Mouse (Mus musculus) MEL (cell line): ENCODE measurements around the gene Pgc. TPM values are rescaled to one million over a fixed set of nuclear protein-coding genes. Genes with fewer than 3 reads are reported as not detected.

ENCODE experiments used
- DNase-seq: peaks from one replicate; pipeline ENCODE4 v3.0.0; 2011; ENCODE audit warnings: low read depth, low spot score
- H3K27ac ChIP-seq: 2 replicates; pipeline ENCODE4 v1.5.1; 2012; ENCODE audit warnings: low read depth, mild to moderate bottlenecking, control low read depth, low read length, moderate library complexity; ENCODE audit not compliant: control insufficient read depth
- H3K27me3 ChIP-seq, 2 experiments: fragments of 150-350 bp in 1 of 2; sonication (generic) in 1 of 2; 2 replicates each; pipeline ENCODE4 v1.6.1; 2012; ENCODE audit warnings: low read length in 2 of 2, mild to moderate bottlenecking in 2 of 2, improper control_type of control experiment in 1 of 2, moderate library complexity in 1 of 2; ENCODE audit not compliant: insufficient read depth in 2 of 2, control insufficient read depth in 1 of 2
- H3K36me3 ChIP-seq, 2 experiments: 2 replicates each; pipeline ENCODE4 v1.6.1; 2012 to 2014; ENCODE audit warnings: low read length in 2 of 2, improper control_type of control experiment in 1 of 2, inconsistent platforms in 1 of 2, mild to moderate bottlenecking in 1 of 2; ENCODE audit not compliant: insufficient read depth in 2 of 2, control insufficient read depth in 1 of 2
- H3K4me1 ChIP-seq, 2 experiments: fragments of 150-350 bp in 1 of 2; sonication (generic) in 1 of 2; 2 replicates each; pipeline ENCODE4 v1.6.1; 2012; ENCODE audit warnings: low read length in 2 of 2, improper control_type of control experiment in 1 of 2, mild to moderate bottlenecking in 1 of 2; ENCODE audit not compliant: insufficient read depth in 2 of 2, control insufficient read depth in 1 of 2
- H3K4me3 ChIP-seq, 2 experiments: fragments of 150-350 bp in 1 of 2; sonication (generic) in 1 of 2; 2 replicates each; pipeline ENCODE4 v1.5.1; 2012; ENCODE audit warnings: low read depth in 2 of 2, low read length in 2 of 2, mild to moderate bottlenecking in 2 of 2, moderate library complexity in 2 of 2, control low read depth in 1 of 2, improper control_type of control experiment in 1 of 2; ENCODE audit not compliant: control insufficient read depth in 1 of 2, insufficient read depth in 1 of 2
- H3K79me2 ChIP-seq: 2 replicates; pipeline ENCODE4 v1.6.1; 2012; ENCODE audit warnings: mild to moderate bottlenecking, low read length, moderate library complexity; ENCODE audit not compliant: control insufficient read depth, poor library complexity, insufficient read depth
- H3K9ac ChIP-seq: 2 replicates; pipeline ENCODE4 v1.6.1; 2012; ENCODE audit warnings: low read depth, mild to moderate bottlenecking, control low read depth, low read length, moderate library complexity; ENCODE audit not compliant: control insufficient read depth, poor library complexity, severe bottlenecking
- H3K9me3 ChIP-seq: fragments of 150-350 bp; sonication (generic); replicated peaks from 2 replicates; pipeline ENCODE4 v1.6.1; 2012; ENCODE audit warnings: mild to moderate bottlenecking, low read length, improper control_type of control experiment, moderate library complexity; ENCODE audit not compliant: insufficient read depth
- CHD2 ChIP-seq: IDR thresholded peaks from 2 replicates; pipeline ENCODE4 v1.6.1; 2011; ENCODE audit warnings: low read length, improper control_type of control experiment
- CTCF ChIP-seq, 3 experiments: IDR thresholded peaks in 2 of 3; conservative IDR thresholded peaks in 1 of 3; 2 replicates each; pipeline ENCODE4 v1.5.1; 2011 to 2012; ENCODE audit warnings: low read length in 3 of 3, low read depth in 2 of 3, mild to moderate bottlenecking in 2 of 3, improper control_type of control experiment in 1 of 3, inconsistent platforms in 1 of 3, mixed read lengths in 1 of 3, moderate library complexity in 1 of 3; ENCODE audit not compliant: control insufficient read depth in 1 of 3, insufficient read depth in 1 of 3, poor library complexity in 1 of 3, severe bottlenecking in 1 of 3
- E2F4 ChIP-seq: IDR thresholded peaks from 2 replicates; pipeline ENCODE4 v1.6.1; 2011; ENCODE audit warnings: low read depth, low read length, improper control_type of control experiment, borderline replicate concordance
- ELF1 ChIP-seq: IDR thresholded peaks from 2 replicates; pipeline ENCODE4 v1.6.1; 2014; ENCODE audit warnings: low read depth, mild to moderate bottlenecking, inconsistent platforms, low read length, improper control_type of control experiment, moderate library complexity
- EP300 ChIP-seq, 2 experiments: IDR thresholded peaks; 2 replicates each; pipeline ENCODE4 v1.6.1; 2011; ENCODE audit warnings: improper control_type of control experiment in 2 of 2, low read length in 2 of 2, low read depth in 1 of 2, mild to moderate bottlenecking in 1 of 2
- ETS1 ChIP-seq: IDR thresholded peaks from 2 replicates; pipeline ENCODE4 v1.6.1; 2012; ENCODE audit warnings: low read depth, mild to moderate bottlenecking, inconsistent platforms, low read length, improper control_type of control experiment, moderate library complexity
- MAFK ChIP-seq: IDR thresholded peaks from 2 replicates; pipeline ENCODE4 v1.6.1; 2011; ENCODE audit warnings: low read depth, mild to moderate bottlenecking, low read length, improper control_type of control experiment, borderline replicate concordance
- MXI1 ChIP-seq: IDR thresholded peaks from 2 replicates; pipeline ENCODE4 v1.6.1; 2011; ENCODE audit warnings: mild to moderate bottlenecking, low read depth, low read length, improper control_type of control experiment
- MYB ChIP-seq: IDR thresholded peaks from 2 replicates; pipeline ENCODE4 v1.6.1; 2011; ENCODE audit warnings: mild to moderate bottlenecking, low read depth, low read length, improper control_type of control experiment
- NELFE ChIP-seq: IDR thresholded peaks from 2 replicates; pipeline ENCODE4 v1.6.1; 2011; ENCODE audit warnings: low read depth, low read length, improper control_type of control experiment
- NRF1 ChIP-seq: IDR thresholded peaks from 2 replicates; pipeline ENCODE4 v1.6.1; 2014; ENCODE audit warnings: low read depth, mild to moderate bottlenecking, inconsistent platforms, low read length, improper control_type of control experiment, moderate library complexity; ENCODE audit not compliant: poor library complexity, insufficient read depth, severe bottlenecking
- POLR2A ChIP-seq, 2 experiments: IDR thresholded peaks; 2 replicates each; pipeline ENCODE4 v1.6.1; 2011 to 2012; ENCODE audit warnings: low read length in 2 of 2, mild to moderate bottlenecking in 2 of 2, control low read depth in 1 of 2, improper control_type of control experiment in 1 of 2, low read depth in 1 of 2, moderate library complexity in 1 of 2; ENCODE audit not compliant: control insufficient read depth in 1 of 2, insufficient read depth in 1 of 2, poor library complexity in 1 of 2
- RAD21 ChIP-seq: IDR thresholded peaks from 2 replicates; pipeline ENCODE4 v1.6.1; 2011; ENCODE audit warnings: mild to moderate bottlenecking, low read depth, low read length, improper control_type of control experiment
- SMC3 ChIP-seq: IDR thresholded peaks from 2 replicates; pipeline ENCODE4 v1.6.1; 2011; ENCODE audit warnings: low read depth, low read length, improper control_type of control experiment
- TAL1 ChIP-seq: IDR thresholded peaks from 2 replicates; pipeline ENCODE4 v1.6.1; 2012; ENCODE audit warnings: mild to moderate bottlenecking, inconsistent platforms, low read length, moderate library complexity, mixed read lengths
- TCF12 ChIP-seq: IDR thresholded peaks from 2 replicates; pipeline ENCODE4 v1.6.1; 2014; ENCODE audit warnings: low read depth, mild to moderate bottlenecking, inconsistent platforms, low read length, improper control_type of control experiment, moderate library complexity
- UBTF ChIP-seq: IDR thresholded peaks from 2 replicates; pipeline ENCODE4 v1.6.1; 2012; ENCODE audit warnings: low read depth, mild to moderate bottlenecking, inconsistent platforms, low read length, improper control_type of control experiment, moderate library complexity, borderline replicate concordance; ENCODE audit not compliant: insufficient read depth
- USF1 ChIP-seq: IDR thresholded peaks from 2 replicates; pipeline ENCODE4 v1.6.1; 2014; ENCODE audit warnings: low read depth, mild to moderate bottlenecking, inconsistent platforms, low read length, improper control_type of control experiment, moderate library complexity
- ZKSCAN1 ChIP-seq: IDR thresholded peaks from 2 replicates; pipeline ENCODE4 v1.6.1; 2012; ENCODE audit warnings: low read depth, mild to moderate bottlenecking, inconsistent platforms, low read length, improper control_type of control experiment, moderate library complexity
- ZNF384 ChIP-seq: IDR thresholded peaks from 2 replicates; pipeline ENCODE4 v1.6.1; 2012; ENCODE audit warnings: low read depth, mild to moderate bottlenecking, inconsistent platforms, low read length, improper control_type of control experiment
- polyA plus RNA-seq, 2 experiments: library from polyadenylated mRNA; stranded (reverse) in 1 of 2; unstranded in 1 of 2; fragments of >175 nt in 1 of 2; fragments of >200 nt in 1 of 2; gene quantifications; 2 replicates each; pipeline versions ENCODE4 v1.2.1 to v1.2.4; 2012; ENCODE audit warnings: low replicate concordance in 2 of 2, low read depth in 1 of 2; ENCODE audit not compliant: insufficient read length in 2 of 2, insufficient read depth in 1 of 2, missing spikeins in 1 of 2
- total RNA-seq: library from RNA; depleted of rRNA; stranded (reverse); fragments of 300-350 nt; gene quantifications from 2 replicates; pipeline ENCODE4 v1.2.3, GENCODE M21; 2012; rRNA removed

The Pgc gene
- total RNA-seq, result not detected in 2 replicates
- polyA plus RNA-seq, result not detected

- no peak within 1 kb of the TSS for H3K9ac ChIP-seq
- peaks cover 0 to 4% of the 10 kb centered on the region in 2 experiments for H3K27me3 ChIP-seq
- H3K27ac ChIP-seq, result no peak within 1 kb of the TSS
- H3K9me3 ChIP-seq, result no peaks in the 10 kb centered on the region
- TF ChIP-seq RAD21, result no peak
- TF ChIP-seq TCF12, result no peak
- no peak for TF ChIP-seq ELF1
- no peak for TF ChIP-seq UBTF
- TF ChIP-seq NRF1, result no peak
- TF ChIP-seq CHD2, result no peak
- no peak for TF ChIP-seq NELFE
- TF ChIP-seq MXI1, result no peak
- TF ChIP-seq SMC3, result no peak
- no peak for TF ChIP-seq ZKSCAN1
- no peak for TF ChIP-seq CTCF (IDR thresholded peaks at IDR 0.05 in 2 of 3, conservative IDR thresholded peaks at IDR 0.05 in 1 of 3; ENCODE audit: control insufficient read depth in 1 of 3, insufficient read depth in 1 of 3, low read depth in 2 of 3, low read length in 3 of 3, poor library complexity in 1 of 3, severe bottlenecking in 1 of 3)
- TF ChIP-seq ETS1, result no peak
- TF ChIP-seq POLR2A (IDR thresholded peaks at IDR 0.05; ENCODE audit: control insufficient read depth in 1 of 2, insufficient read depth in 1 of 2, low read depth in 1 of 2, low read length in 2 of 2, poor library complexity in 1 of 2), result no peak
- TF ChIP-seq USF1, result no peak
- no peak for TF ChIP-seq TAL1
- TF ChIP-seq ZNF384, result no peak
- no peak for TF ChIP-seq E2F4
- TF ChIP-seq, all 39 proteins: peak for 0
- H3K4me3 ChIP-seq, result no peak within 1 kb of the TSS
- DNase-seq, result no peak
- H3K36me3 ChIP-seq, result no peaks in the 10 kb centered on the region
- 0 out of 4 replicates have a peak, but pooled peaks cover 0 to 8% of the 10 kb centered on the region in 2 experiments for H3K4me1 ChIP-seq
- H3K79me2 ChIP-seq, result no peaks in the 10 kb centered on the region
These were observed at the start of gene Pgc for GRCm38 (mm10) chr17:47726566-47726965. Pgc (plus strand) TSS chr17:47726842.

- H3K36me3 ChIP-seq, result no peaks in the 10 kb centered on the region; a peak in 1 of 4 replicates
These were observed 48.4 kb upstream of the Pgc start for GRCm38 (mm10) chr17:47678238-47678637.

More at GRCm38 (mm10) chr17:47678238-47678637, 48.4 kb upstream of the Pgc start:
- Histone ChIP-seq H3K9ac (no peak overlapping the region), H3K4me3 (no peak overlapping the region), H3K9me3 (no peaks in the 10 kb centered on the region), H3K27me3 (no peaks in the 10 kb centered on the region), H3K27ac (no peak overlapping the region), H3K79me2 (no peaks in the 10 kb centered on the region), H3K4me1 (no peaks in the 10 kb centered on the region; a peak in 2 of 4 replicates)
- no peak for DNase-seq
- TF ChIP-seq MAFK, result no peak
- no peak for TF ChIP-seq MYB
- TF ChIP-seq NELFE, result no peak
- TF ChIP-seq EP300 (IDR thresholded peaks at IDR 0.05; ENCODE audit: low read depth in 1 of 2, low read length in 2 of 2), result no peak
